Mouse (Mus musculus) small intestine, adult 2 months (tissue): Measurements from ENCODE around the gene Klc3.

ENCODE experiments used
- CTCF ChIP-seq: fragments of 200-500 bp; IDR thresholded peaks from 2 replicates; pipeline ENCODE4 v1.5.1; 2012; ENCODE audit warnings: low read depth, mild to moderate bottlenecking, control low read depth, inconsistent platforms, low read length, moderate library complexity, mixed read lengths; ENCODE audit not compliant: insufficient replicate concordance, insufficient read length; ENCODE audit errors: extremely low read depth
- POLR2A ChIP-seq: fragments of 200-500 bp; IDR thresholded peaks from 2 replicates; pipeline ENCODE4 v1.6.1; 2012; ENCODE audit warnings: low read depth, mild to moderate bottlenecking, control low read depth, inconsistent platforms, low read length, moderate library complexity

DNA sequence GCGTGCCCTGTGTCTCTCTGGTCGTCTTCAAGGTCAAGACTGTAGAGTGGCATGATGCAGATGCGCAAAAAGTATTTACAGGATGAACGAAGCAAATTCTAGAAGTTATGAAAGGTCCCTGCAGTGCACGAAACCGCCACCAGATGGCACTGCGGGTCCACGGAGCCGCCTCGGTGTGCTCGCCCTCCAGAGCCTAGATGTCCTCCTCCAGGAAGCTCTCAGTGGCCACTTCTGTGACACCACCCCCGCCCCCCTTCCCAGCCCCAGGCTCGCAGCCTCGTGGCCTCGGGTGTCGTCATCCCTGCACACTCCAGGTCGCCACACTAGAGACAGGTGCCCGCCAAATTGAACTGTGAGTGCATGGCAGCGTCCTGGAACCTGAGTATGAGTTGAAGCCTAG is 1.5 kb upstream of the Klc3 start:
- peak; percentile 94 for TF ChIP-seq CTCF
- no peak for TF ChIP-seq POLR2A
